Mouse (Mus musculus) heart, postnatal 0 days (tissue): ENCODE results near the gene AI467606.

ENCODE experiments used
- CTCF ChIP-seq: IDR thresholded peaks from 2 replicates; pipeline ENCODE4 v1.5.1; 2016; ENCODE audit warnings: antibody characterized with exemption, control low read depth, low read depth
- EP300 ChIP-seq: IDR thresholded peaks from 2 replicates; pipeline ENCODE4 v1.6.1; 2016; ENCODE audit warnings: antibody characterized with exemption, low read depth

DNA sequence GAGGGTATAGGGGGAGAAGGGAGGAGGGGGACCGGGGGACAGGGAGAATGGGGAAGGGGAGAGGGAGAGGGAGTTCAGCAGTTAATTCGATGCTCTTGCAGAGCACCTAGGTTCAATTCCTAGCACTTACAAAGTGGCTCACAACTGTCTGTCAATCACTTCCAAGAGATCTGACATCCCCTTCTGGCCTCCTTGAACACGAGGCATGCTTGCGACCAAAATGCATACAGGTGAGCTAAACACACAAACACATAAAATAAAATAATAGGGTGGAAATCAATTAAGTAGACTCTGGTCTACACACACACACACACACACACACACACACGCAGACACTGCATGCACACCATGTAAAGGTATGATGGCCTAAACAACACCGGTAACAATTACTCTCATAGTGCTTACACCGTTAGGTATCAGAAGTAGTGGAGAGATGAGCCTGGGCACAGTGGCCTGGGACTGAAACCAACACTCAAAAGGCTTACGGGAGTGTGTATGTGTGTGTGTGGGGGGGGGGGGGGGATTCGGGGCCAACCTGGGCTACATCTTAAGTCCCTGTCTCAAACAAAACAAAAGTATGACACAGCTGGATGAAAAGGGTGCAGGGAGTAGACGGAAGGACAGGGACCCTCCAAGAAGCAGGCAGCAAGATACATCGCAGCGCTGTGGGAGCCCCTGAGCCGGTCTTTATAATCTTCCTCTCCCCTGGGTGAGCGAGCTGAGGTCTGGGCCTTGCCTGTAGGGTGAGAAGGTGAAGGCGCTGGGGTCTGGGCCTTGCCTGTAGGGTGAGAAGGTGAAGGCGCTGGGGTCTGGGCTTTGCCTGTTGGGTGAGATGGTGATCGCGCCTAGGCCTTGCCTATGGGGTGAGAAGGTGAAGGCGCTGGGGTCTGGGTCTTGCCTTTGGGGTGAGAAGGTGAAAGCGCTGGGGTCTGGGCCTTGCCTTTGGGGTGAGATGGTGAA, 725 bp upstream of the AI467606 start:
- no peak for TF ChIP-seq EP300
- no peak for TF ChIP-seq CTCF
